Mouse (Mus musculus) testis, adult 2 months (tissue): ENCODE data around the gene Hat1. TPM values are rescaled to one million over a fixed set of nuclear protein-coding genes. Genes with fewer than 3 reads are reported as not detected.

Source experiments
- H3K27ac ChIP-seq: fragments of 200-500 bp; 2 replicates; pipeline ENCODE4 v1.5.1; 2012; ENCODE audit warnings: low read depth, low read length; ENCODE audit not compliant: control insufficient read depth, insufficient read depth
- H3K27me3 ChIP-seq: fragments of 200-500 bp; 2 replicates; pipeline ENCODE4 v1.6.1; 2012; ENCODE audit warnings: mild to moderate bottlenecking, low read length, moderate library complexity; ENCODE audit not compliant: control insufficient read depth, insufficient read depth
- H3K36me3 ChIP-seq: fragments of 200-500 bp; 2 replicates; pipeline ENCODE4 v1.6.1; 2012; ENCODE audit warnings: mild to moderate bottlenecking, low read length; ENCODE audit not compliant: control insufficient read depth, insufficient read depth
- H3K4me1 ChIP-seq: fragments of 200-500 bp; 2 replicates; pipeline ENCODE4 v1.6.1; 2012; ENCODE audit warnings: low read length; ENCODE audit not compliant: control insufficient read depth, insufficient read depth
- H3K4me3 ChIP-seq: fragments of 200-500 bp; 2 replicates; pipeline ENCODE4 v1.5.1; 2012; ENCODE audit warnings: low read depth, mild to moderate bottlenecking, low read length, moderate library complexity, mixed read lengths; ENCODE audit not compliant: control insufficient read depth
- CTCF ChIP-seq: fragments of 200-500 bp; IDR thresholded peaks from 2 replicates; pipeline ENCODE4 v1.5.1; 2012; ENCODE audit warnings: low read depth, mild to moderate bottlenecking, inconsistent platforms, low read length, moderate library complexity; ENCODE audit not compliant: control insufficient read depth, insufficient read depth, insufficient replicate concordance
- POLR2A ChIP-seq: fragments of 200-500 bp; IDR thresholded peaks from 2 replicates; pipeline ENCODE4 v1.6.1; 2012; ENCODE audit warnings: low read depth, mild to moderate bottlenecking, inconsistent platforms, low read length, moderate library complexity; ENCODE audit not compliant: control insufficient read depth
- polyA plus RNA-seq: library from polyadenylated mRNA; depleted of rRNA; stranded (reverse); fragments of >200 nt; gene quantifications from 2 replicates; pipeline ENCODE4 v1.2.3, GENCODE M21; 2012

The Hat1 gene
- polyA plus RNA-seq, 1 experiment = 20.1 TPM

DNA sequence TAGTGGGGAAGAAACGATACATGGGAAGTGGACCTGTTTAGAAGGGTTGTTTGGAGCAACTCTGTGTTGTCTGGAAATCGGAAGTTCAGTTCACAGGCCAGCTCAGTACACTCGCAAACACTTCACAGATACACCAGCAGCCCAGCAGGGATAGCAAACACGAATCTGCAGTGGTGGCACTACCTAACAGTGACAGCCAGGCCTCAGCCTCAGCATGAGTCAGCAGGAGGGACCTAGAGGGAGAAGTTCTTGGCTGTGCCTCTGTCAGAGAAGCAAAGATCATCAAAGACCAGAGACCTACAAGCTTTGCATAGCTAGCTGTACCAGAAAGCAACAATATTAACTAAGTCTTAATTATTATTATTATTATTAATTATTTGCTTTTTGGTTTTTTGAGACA is 6.8 kb upstream of the Hat1 start:
- H3K36me3 ChIP-seq = no peaks in the 10 kb centered on the region
- peaks cover 3% of the 10 kb centered on the region for H3K4me1 ChIP-seq
- TF ChIP-seq POLR2A (no peak), CTCF (no peak)
- no peak overlapping the region for H3K27ac ChIP-seq
- H3K27me3 ChIP-seq = no peaks in the 10 kb centered on the region
- no peak overlapping the region for H3K4me3 ChIP-seq

DNA sequence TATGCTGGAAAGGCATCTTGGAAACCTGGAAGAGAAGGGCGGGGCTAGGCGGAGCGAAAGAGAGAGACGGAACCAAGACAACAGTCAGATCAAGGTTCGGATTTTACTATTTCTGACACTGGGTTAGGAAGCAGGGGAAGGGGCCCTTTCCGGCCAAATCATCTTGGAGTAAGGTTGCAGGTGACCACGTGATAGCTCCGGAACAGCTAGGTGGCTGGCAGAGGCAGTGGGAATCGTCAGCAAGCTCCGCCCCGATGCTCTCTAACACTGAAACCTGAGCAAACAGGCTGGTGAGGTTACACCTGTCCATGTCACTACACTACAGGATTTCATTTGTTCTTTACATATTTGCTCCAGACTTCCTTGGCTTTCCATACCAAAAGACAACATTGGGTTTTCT is 4.9 kb upstream of the Hat1 start:
- Histone ChIP-seq H3K27ac (no peak overlapping the region), H3K36me3 (no peaks in the 10 kb centered on the region), H3K4me1 (peaks cover 8% of the 10 kb centered on the region), H3K4me3 (no peak overlapping the region), H3K27me3 (no peaks in the 10 kb centered on the region)
- TF ChIP-seq CTCF = no peak
- TF ChIP-seq POLR2A = no peak

DNA sequence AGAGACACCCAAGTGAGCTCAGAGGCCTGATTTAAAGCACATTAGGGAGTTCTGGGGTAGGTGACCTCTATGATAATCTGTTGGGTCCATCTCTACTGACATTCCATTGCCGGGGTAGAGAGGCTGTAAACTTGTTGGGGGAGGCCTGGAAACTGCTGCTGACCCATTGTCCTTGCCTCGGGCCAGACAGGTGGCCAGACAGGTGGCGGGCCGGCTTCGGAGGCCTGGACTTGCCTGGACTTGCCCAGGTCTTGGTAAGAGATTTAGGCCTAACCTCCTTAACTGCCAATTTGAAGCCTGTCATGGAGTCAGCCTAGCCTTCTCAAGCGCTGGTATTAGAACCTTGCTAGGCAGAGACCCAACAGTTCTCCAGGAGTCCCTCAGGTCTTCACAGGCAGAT is 992 bp upstream of the Hat1 start:
- Histone ChIP-seq H3K27me3 (no peaks in the 10 kb centered on the region), H3K4me1 (peaks cover 11% of the 10 kb centered on the region), H3K27ac (peak overlapping the region; percentile 32; the same call in 1 of the 2 replicates), H3K4me3 (peak overlapping the region; percentile 61), H3K36me3 (no peaks in the 10 kb centered on the region)
- TF ChIP-seq POLR2A (no peak), CTCF (no peak)

- TF ChIP-seq CTCF = no peak
- TF ChIP-seq POLR2A = no peak
- peaks cover 7% of the 10 kb centered on the region for H3K4me1 ChIP-seq
- H3K36me3 ChIP-seq = no peaks in the 10 kb centered on the region
- no peak overlapping the region; the same call in 1 of the 2 replicates for H3K27ac ChIP-seq
- peak overlapping the region; percentile 90 for H3K4me3 ChIP-seq
- H3K27me3 ChIP-seq = no peaks in the 10 kb centered on the region
Observed at GRCm38 (mm10) chr2:71389864-71390263, 1.1 kb downstream of the Hat1 start.

GRCm38 (mm10) chr2:71405613-71406012 is 16.9 kb downstream of the Hat1 start:
- H3K27me3 ChIP-seq = no peaks in the 10 kb centered on the region
- H3K27ac ChIP-seq = no peak overlapping the region
- H3K4me3 ChIP-seq = no peak overlapping the region
- TF ChIP-seq CTCF (no peak), POLR2A (no peak)
- no peaks in the 10 kb centered on the region for H3K4me1 ChIP-seq
- no peaks in the 10 kb centered on the region for H3K36me3 ChIP-seq

DNA sequence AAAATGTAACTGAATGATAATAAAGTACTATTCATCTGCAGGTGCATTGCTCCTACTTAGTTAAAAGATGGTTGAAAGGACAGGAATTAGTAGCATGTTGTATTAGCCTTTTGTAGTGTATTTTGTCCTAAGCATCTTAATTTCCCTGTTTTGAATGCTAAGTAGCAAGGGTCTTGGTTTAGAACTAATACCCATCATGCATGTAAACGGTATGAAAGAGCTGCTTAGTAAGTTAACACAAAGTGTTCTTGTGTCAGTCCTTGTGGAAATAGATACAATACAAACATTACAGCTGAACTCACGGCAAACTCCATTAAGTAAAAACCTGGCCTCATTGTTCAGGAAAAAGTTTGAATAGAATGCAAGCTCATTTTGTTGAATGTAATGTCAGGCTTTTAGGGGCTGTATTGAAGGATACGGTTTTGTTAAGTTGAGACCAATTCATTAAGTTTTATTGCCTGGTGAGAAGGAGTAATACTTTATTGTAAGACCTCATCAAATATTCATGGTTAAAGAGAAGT is 30.1 kb downstream of the Hat1 start:
- Histone ChIP-seq H3K27me3 (no peaks in the 10 kb centered on the region), H3K27ac (no peak overlapping the region), H3K4me3 (no peak overlapping the region), H3K4me1 (no peaks in the 10 kb centered on the region), H3K36me3 (no peaks in the 10 kb centered on the region)
- TF ChIP-seq POLR2A (no peak), CTCF (no peak)

GRCm38 (mm10) chr2:71419408-71419807 is 30.6 kb downstream of the Hat1 start:
- no peaks in the 10 kb centered on the region for H3K36me3 ChIP-seq
- TF ChIP-seq POLR2A (no peak), CTCF (no peak)
- H3K4me3 ChIP-seq = no peak overlapping the region
- H3K27ac ChIP-seq = no peak overlapping the region
- H3K4me1 ChIP-seq = no peaks in the 10 kb centered on the region
- no peaks in the 10 kb centered on the region for H3K27me3 ChIP-seq
